Mouse (Mus musculus) heart, postnatal 10 days (tissue): ENCODE data around the gene 1700003E16Rik. TPM values are rescaled to one million over a fixed set of nuclear protein-coding genes. Genes with fewer than 3 reads are reported as not detected.

Experiments used
- DNase-seq, 2 experiments: peaks; one replicate each; pipeline ENCODE4 v3.0.0; 2021
- intact Hi-C: fragments of 180-260 bp; cut with DNase I; formaldehyde crosslinking; loops from one replicate; pipeline ENCODE4 v1.15.1; 2025
- total RNA-seq, 2 experiments: library from RNA; stranded (reverse); gene quantifications; 2 replicates each; pipeline ENCODE4 v1.2.3; 2021

Gene 1700003E16Rik
- total RNA-seq, 2 experiments from 2014 or later = 0.12 TPM; not detected in 1

DNA sequence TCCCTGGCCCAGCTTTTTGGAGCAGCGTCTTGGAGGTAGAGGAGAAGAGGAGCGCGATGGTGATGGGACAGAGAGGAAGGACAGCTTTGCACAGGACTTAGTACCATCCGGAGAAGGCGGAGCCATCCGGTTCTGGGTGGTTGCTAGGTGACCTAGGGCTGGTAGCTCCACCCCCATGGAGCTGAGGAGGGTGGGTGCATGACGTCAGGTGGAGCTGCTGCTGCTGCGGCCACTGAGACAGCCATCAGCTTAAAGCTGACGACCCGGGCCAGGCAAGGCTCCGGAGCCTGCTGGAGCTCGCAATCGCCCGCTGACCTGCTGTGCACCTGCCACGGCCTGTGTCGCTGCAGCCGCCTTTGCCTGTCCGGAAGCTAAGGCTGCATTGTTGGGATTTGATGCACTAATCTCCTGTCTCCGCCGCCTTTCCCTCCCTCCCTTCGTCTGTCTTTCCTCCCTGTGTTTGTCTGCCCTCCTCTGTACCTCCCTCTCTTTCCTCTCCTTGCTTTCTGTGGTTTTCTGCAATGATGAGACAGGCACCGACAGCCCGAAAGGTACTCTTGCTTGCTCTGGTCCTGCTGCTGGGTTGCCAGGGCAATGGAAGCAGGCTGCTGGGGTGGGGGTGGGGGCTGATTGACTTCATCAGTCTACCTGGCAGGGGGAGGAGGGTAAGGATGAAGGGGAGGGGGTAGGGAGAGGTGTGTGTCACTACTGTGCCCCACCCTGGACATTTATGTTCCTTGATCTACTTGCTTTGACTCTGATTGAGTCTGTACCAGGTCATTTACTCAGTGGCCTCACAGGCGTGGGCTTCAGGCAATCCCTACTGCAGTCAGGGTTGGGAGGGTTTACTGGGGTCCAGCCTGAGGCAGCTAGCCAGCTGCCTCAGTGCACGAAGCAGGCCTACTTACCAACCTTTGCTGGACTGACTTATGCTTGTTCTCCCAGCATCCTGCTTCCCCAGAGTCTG is 30.0 kb downstream of the 1700003E16Rik start:
- intact Hi-C loops = no loop called here
- peak; percentile 43 to 48 for DNase-seq

DNA sequence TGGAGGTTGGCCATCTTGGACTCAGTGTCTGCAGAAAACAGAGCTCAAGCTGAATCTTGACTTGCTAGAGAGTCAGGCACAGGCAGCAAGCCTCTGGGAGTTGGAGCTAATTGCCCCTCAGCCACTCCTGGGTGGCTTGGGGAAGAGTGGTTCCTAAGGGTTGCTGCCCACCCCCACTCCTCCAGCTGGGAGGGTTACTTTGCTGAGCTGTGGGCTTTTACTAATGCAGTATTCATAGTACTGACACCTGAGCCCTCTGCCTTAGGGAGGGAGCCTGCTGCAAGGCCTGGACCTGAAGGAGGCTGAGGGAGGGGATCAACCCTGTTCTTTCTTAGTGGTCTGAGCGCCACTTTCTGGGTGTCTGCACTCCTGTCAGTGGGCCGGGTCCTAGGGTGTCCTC is 30.7 kb downstream of the 1700003E16Rik start:
- intact Hi-C loops = no loop called here
- no peak for DNase-seq

DNA sequence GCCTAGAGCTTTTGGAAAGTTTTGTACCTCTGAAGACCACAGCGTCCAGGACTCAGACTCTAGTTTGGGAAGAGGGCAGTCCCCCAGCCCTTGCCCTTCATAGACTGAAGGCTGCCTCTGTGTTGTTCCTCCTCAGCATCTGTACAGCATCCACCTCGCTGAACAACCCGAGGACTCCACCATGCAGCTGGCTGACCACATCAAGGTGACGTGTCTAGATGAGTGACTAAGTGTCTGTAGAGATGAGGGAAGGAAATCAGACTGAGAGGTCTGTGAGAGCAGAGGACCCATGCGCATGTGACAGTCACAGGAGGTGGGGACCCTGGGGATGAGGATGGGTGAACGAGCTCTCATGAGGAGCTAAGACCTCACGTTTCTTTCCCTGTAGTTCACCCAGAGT is 37.4 kb downstream of the 1700003E16Rik start:
- intact Hi-C loops = no loop called here
- no peak for DNase-seq

DNA sequence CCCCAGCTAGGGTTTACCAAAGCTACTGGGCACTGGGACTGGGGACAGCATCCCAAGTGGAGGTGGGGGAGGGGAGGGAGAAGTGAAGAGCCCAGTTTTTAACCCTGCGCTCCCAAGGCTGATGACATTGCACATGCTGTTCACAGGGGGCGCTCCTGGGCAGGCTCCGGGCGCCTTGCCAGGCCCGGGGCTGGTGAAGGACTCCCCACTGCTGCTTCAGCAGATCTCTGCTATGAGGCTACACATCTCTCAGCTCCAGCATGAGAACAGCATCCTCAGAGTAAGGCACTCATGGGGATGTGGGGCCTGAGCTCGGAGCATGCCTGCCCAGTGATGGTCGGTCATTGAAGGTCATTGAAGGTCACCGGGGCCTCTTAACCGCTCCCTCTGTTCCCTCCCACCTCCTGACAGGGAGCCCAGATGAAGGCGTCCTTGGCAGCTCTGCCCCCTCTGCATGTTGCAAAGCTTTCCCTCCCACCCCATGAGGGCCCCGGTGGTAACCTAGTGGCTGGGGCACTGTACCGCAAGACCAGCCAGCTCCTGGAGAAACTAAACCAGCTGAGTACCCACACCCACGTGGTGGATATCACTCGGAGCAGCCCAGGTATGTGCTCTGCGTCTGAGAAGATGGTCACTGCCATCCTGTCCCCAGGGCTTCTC is 41.3 kb downstream of the 1700003E16Rik start:
- peak; percentile 49 to 63 for DNase-seq

DNA sequence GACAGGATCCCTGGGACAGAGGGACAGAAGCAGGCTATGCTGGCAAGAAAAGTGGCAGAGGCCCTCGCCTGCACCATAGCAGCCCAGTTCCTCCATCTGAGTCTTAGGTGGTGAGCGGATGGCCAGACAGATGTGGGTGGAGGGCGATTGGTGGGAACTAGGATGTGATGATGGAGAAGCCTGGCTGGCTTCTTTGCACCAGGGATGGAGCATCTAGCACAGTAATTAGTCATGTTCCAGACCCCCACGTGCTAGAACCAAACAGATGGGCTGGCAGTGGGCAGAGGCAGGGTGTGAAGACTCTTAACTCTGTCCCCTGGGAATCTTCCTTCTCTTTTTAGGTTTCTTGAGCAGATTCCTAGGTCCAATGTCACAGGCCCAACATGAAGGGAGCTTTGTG is 47.1 kb downstream of the 1700003E16Rik start:
- no peak for DNase-seq
- intact Hi-C loops = loop anchor here (10.0 kb wide), 1 partner anchor 311 kb away; no protein-coding TSS in a partner anchor

More for the DNA sequence above, 41.3 kb downstream of the 1700003E16Rik start:
- intact Hi-C loops = no loop called here

DNA sequence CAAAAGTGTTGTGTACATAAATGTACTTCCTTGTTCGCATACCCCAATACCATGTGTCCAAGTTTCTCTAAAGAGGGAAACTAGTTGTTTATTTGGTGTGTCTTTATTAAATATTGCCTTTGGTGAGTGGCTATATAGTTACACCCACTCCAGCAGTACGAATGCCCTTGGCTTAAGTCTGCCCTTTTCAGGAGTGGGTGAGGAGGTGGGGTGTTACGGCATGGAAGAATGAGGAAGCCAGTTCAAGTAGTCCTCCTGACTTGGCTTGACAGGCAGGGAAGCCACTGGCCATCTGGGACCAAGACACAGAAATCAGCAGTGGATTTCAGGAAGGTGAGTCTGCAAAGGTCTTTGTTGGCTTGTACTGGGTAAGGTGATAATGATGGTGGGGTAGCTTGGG is 49.6 kb downstream of the 1700003E16Rik start:
- DNase-seq = no peak
- intact Hi-C loops = loop anchor here (10.0 kb wide), 1 partner anchor 309 kb away; no protein-coding TSS in a partner anchor

DNA sequence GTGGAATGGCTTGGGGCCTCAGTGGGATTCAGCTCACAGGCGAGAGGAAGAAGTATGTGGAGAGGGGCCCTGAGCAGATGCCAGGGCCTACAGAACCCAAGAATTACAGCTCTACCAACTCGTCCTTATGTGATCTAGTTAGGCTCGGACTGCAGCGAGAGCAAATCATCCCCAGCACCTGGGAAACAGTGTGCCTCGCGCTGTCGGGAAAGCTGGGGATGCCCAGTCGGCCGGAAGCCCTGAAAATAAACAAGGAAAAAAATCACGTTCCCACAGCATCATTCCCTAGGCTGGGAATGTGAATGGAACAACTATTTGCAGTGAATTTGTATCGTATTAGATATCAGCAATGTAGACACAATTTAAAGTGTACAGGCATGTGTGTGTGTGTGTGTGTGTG is 50.1 kb downstream of the 1700003E16Rik start:
- intact Hi-C loops = loop anchor here (10.0 kb wide), 1 partner anchor 308 kb away; no protein-coding TSS in a partner anchor
- DNase-seq = no peak

DNA sequence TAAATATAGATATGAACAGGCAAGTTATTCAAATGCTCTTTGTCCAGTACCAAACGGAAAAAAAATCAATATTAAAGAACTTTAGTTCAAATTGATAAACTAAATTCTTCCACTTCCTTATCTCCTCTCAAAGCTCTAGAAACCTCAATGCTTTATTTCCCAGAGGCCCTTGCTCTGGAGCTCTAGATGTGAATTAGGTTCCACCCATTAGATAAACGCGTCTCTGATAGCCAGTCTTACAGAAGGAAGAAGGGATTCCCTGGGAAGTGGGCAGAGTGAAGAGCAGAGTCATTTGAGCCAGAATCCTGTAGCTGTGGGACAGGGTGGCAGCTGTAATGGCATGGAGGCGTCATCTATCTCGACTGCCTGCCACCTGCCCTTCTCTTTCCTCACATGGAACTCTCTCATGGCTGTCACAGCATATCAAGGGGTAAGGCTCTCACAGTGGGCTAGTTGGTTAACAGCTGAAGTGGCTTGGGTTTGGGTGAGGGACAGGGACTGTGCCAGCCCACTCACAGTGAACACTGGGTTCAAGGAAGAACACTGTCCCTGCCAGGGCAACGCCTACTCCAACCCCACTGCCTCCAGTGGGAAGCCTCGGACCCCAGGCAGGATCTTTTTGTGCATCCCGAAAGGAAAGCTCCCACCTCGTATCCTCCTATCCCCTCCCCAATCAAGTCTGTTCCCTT is 51.3 kb downstream of the 1700003E16Rik start:
- DNase-seq = no peak
- intact Hi-C loops = loop anchor here (10.0 kb wide), 1 partner anchor 307 kb away; no protein-coding TSS in a partner anchor

DNA sequence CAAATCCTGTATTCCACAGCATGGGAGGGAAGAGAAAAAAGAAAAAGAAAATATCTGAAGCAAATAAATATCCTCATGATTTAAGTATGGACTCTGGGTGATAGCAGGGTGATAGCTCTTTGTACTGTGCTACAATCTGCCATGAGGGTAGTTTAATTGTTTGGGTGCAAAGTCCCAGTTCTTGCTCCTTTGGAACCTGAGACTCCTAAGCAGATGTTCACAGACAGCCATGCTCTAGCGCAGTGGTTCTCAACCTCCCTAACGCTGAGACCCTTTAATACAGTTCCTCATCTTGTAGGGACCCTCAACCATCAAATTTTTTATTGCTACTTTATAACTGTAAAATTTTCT is 51.8 kb downstream of the 1700003E16Rik start:
- no peak for DNase-seq
- intact Hi-C loops = loop anchor here (10.0 kb wide), 1 partner anchor 307 kb away; no protein-coding TSS in a partner anchor

DNA sequence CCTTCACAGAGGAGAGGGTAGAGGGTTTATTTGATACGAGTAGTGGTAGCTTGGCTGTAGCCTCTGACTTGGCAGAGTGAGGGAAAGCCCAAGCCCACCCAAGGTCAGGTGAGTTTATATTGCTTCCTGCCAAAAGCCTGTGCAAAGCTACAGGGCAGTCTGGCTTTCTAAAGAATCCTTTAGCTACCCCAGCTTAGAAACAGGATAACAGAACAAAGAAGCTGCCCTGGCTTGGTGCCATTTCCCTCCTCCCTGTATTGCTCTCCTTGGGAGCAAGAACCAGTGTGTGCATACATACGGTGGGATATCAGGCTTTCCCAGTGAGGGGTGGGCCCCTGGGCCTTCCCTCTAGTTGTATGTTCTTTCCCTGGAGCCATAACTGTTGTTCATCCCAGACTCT is 54.3 kb downstream of the 1700003E16Rik start:
- no peak for DNase-seq

DNA sequence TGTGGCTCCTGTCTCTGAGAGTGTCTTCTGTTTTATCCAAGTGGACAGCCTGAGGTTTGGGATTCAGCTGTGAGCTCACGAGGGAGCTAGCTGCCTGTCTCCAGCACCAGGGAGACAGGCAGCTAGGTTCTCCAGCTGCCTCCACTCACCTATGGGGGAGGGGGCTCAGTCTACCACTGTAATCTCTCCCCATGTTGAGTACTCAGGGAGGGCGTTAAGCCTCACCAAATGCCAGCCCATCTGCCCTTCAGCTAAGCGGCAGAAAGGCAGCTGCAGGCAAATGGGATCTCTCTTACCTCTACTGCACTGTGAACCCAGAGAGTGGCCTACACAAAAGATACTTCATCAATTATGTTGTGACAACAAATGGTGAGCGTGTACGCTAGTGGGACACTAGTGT is 55.3 kb downstream of the 1700003E16Rik start:
- intact Hi-C loops = no loop called here
- DNase-seq = no peak

More for the DNA sequence above, 54.3 kb downstream of the 1700003E16Rik start:
- intact Hi-C loops = no loop called here

Other genes starting within 250 kb of the 1700003E16Rik start
- gene Sema4f, start 216.6 kb upstream of the 1700003E16Rik start, total RNA-seq = under 1 TPM; 0.22 to 0.29 TPM
- under 1 TPM in 1 of 2 experiments, not detected in 1; 0.53 TPM for gene M1ap, start 209.5 kb upstream of the 1700003E16Rik start, total RNA-seq
- gene Dok1, start 122.9 kb upstream of the 1700003E16Rik start, total RNA-seq = 1 to 10 TPM; 5.2 to 6.8 TPM
- 1 to 10 TPM; 6.0 to 6.8 TPM for gene Loxl3, start 122.2 kb upstream of the 1700003E16Rik start, total RNA-seq
- 10 to 100 TPM; 74.2 to 85.8 TPM for gene Aup1, start 101.9 kb upstream of the 1700003E16Rik start, total RNA-seq
- 10 to 100 TPM; 32.9 to 35.6 TPM for gene Htra2, start 101.1 kb upstream of the 1700003E16Rik start, total RNA-seq
- under 1 TPM; 0.22 to 0.55 TPM for gene Dqx1, start 98.6 kb upstream of the 1700003E16Rik start, total RNA-seq
- gene Tlx2, start 86.1 kb upstream of the 1700003E16Rik start, total RNA-seq = not detected
- 1 to 10 TPM; 6.9 to 8.7 TPM for gene Pcgf1, start 78.5 kb upstream of the 1700003E16Rik start, total RNA-seq
- 1 to 10 TPM in 1 of 2 experiments, under 1 TPM in 1; 0.55 to 1.3 TPM for gene Lbx2, start 70.0 kb upstream of the 1700003E16Rik start, total RNA-seq
- gene Ccdc142, start 54.8 kb upstream of the 1700003E16Rik start, total RNA-seq = 1 to 10 TPM; 2.3 to 2.7 TPM
- 1 to 10 TPM; 1.9 to 2.1 TPM for gene Gm42688, start 54.8 kb upstream of the 1700003E16Rik start, total RNA-seq
- gene Mrpl53, start 47.4 kb upstream of the 1700003E16Rik start, total RNA-seq = 100 to 1,000 TPM; 111 to 125 TPM
- 10 to 100 TPM; 13.4 to 15.8 TPM for gene Mogs, start 40.9 kb upstream of the 1700003E16Rik start, total RNA-seq
- 10 to 100 TPM; 83.1 to 83.9 TPM for gene Wbp1, start 34.8 kb upstream of the 1700003E16Rik start, total RNA-seq
- 10 to 100 TPM; 14.6 to 17.6 TPM for gene Ino80b, start 31.0 kb upstream of the 1700003E16Rik start, total RNA-seq
- 10 to 100 TPM; 10.7 to 11.7 TPM for gene Rtkn, start 20.9 kb upstream of the 1700003E16Rik start, total RNA-seq
- gene Wdr54, start within 50 bp of the 1700003E16Rik start, total RNA-seq = 1 to 10 TPM; 1.7 to 1.8 TPM
- 100 to 1,000 TPM; 121 to 127 TPM for gene Dctn1, start 9.5 kb downstream of the 1700003E16Rik start, total RNA-seq
- not detected for gene Slc4a5, start 63.4 kb downstream of the 1700003E16Rik start, total RNA-seq
- gene Mthfd2, start 169.5 kb downstream of the 1700003E16Rik start, total RNA-seq = 1 to 10 TPM; 5.0 to 5.4 TPM
- 10 to 100 TPM; 30.5 to 35.1 TPM for gene Mob1a, start 169.6 kb downstream of the 1700003E16Rik start, total RNA-seq
- gene Bola3, start 192.7 kb downstream of the 1700003E16Rik start, total RNA-seq = 100 to 1,000 TPM; 235 to 249 TPM